In genomic region chr9:41374591-41375481, GRCm38 (mm10) we compare ENCODE assay signal across 14 mouse cellular contexts.
DNase-seq lines count a peak whose midpoint lies in the region; ATAC-seq and TF ChIP-seq lines count a peak whose summit lies in the region.
"Had no signal": no experiment of that assay in that cellular context is flagged by ENCODE, and none has a peak within 500 bp of the region (broad histone marks: within the 10 kb centered on the region; RNA-seq: fewer than 3 reads in every experiment).

No protein-coding gene starts in this region.

- TF ChIP-seq POLR2A in olfactory bulb, adult 2 months (IDR thresholded peaks at IDR 0.05; ENCODE audit: insufficient read depth, low read depth, low read length), result no peak

- DNase-seq in layer of hippocampus, postnatal 10 days (ENCODE audit: low spot score in 2 of 2), result peak; percentile 22 to 24
- no peak for DNase-seq in layer of hippocampus, postnatal 25 days (ENCODE audit: extremely low spot score in 1 of 2, low spot score in 1 of 2)
- peak; percentile 56 for DNase-seq in forebrain, embryonic 11.5 days (ENCODE audit: low spot score)
- DNase-seq in adrenal gland, postnatal 25 days, result no peak
- DNase-seq in kidney, adult 9 months, result no peak
- DNase-seq: adrenal gland, adult 2 months; cerebellum, postnatal 25 days; kidney, adult 8-10 months; thymus, postnatal 4 days had no signal

- peak overlapping the region; percentile 58; the same call in 1 of the 2 replicates for H3K27ac ChIP-seq in forebrain, embryonic 11.5 days (ENCODE audit: low read depth, low read length)
- H3K27ac ChIP-seq in limb, embryonic 13.5 days, result peak overlapping the region; percentile 69
- H3K27ac ChIP-seq in olfactory bulb, adult 2 months (ENCODE audit: insufficient read depth, low read depth, low read length), result peak overlapping the region; percentile 46
- H3K27ac ChIP-seq: liver, embryonic 15.5 days had no signal

- H3K36me3 ChIP-seq in forebrain, embryonic 11.5 days (ENCODE audit: control insufficient read depth, insufficient read depth, low read length), result no peaks in the 10 kb centered on the region
- H3K36me3 ChIP-seq in limb, embryonic 13.5 days, result no peaks in the 10 kb centered on the region
- H3K36me3 ChIP-seq: liver, embryonic 15.5 days had no signal

- H3K9ac ChIP-seq in forebrain, embryonic 11.5 days (ENCODE audit: low read length), result peak overlapping the region; percentile 4; the same call in 1 of the 2 replicates
- H3K9ac ChIP-seq in limb, embryonic 13.5 days, result no peak overlapping the region
- H3K9ac ChIP-seq: liver, embryonic 15.5 days had no signal

- no peak overlapping the region for H3K4me2 ChIP-seq in forebrain, embryonic 11.5 days (ENCODE audit: low read depth, low read length, severe bottlenecking)
- H3K4me2 ChIP-seq in limb, embryonic 13.5 days (replicated peaks), result no peak overlapping the region
- H3K4me2 ChIP-seq: liver, embryonic 15.5 days had no signal

- TF ChIP-seq CTCF in olfactory bulb, adult 2 months (IDR thresholded peaks at IDR 0.05; ENCODE audit: insufficient read depth, low read depth, low read length), result no peak

- no peak overlapping the region for H3K4me3 ChIP-seq in forebrain, embryonic 11.5 days (ENCODE audit: low read depth, low read length)
- no peak overlapping the region for H3K4me3 ChIP-seq in limb, embryonic 13.5 days
- no peak overlapping the region for H3K4me3 ChIP-seq in olfactory bulb, adult 2 months (ENCODE audit: insufficient read depth, low read depth, low read length)
- H3K4me3 ChIP-seq: liver, embryonic 15.5 days had no signal

- 38% methylated on average over 14 of the region's 14 CpGs for WGBS in forebrain, embryonic 11.5 days
- 48% methylated on average over 14 of the region's 14 CpGs for WGBS in limb, embryonic 13.5 days
- 46% methylated on average over 14 of the region's 14 CpGs for WGBS in olfactory bulb, adult 2 months

- no peak for ATAC-seq in forebrain, embryonic 11.5 days (replicated peaks; ENCODE audit: low FRiP score)
- no peak for ATAC-seq in limb, embryonic 13.5 days (ENCODE audit: low FRiP score, low read depth)
- no peak for ATAC-seq in cerebellum, adult (ENCODE audit: insufficient number of reproducible peaks, low FRiP score, low TSS enrichment)

- no peaks in the 10 kb centered on the region for H3K27me3 ChIP-seq in forebrain, embryonic 11.5 days (ENCODE audit: control insufficient read depth, insufficient read depth, low read length)
- H3K27me3 ChIP-seq in limb, embryonic 13.5 days, result no peaks in the 10 kb centered on the region
- H3K27me3 ChIP-seq: CH12.LX had no signal

- peaks cover 30% of the 10 kb centered on the region for H3K4me1 ChIP-seq in forebrain, embryonic 11.5 days (replicated peaks; ENCODE audit: control insufficient read depth, insufficient read depth, low read length)
- H3K4me1 ChIP-seq in limb, embryonic 13.5 days, result peaks cover 46% of the 10 kb centered on the region
- H3K4me1 ChIP-seq in olfactory bulb, adult 2 months (ENCODE audit: control insufficient read depth, insufficient read depth, low read length), result peaks cover 18% of the 10 kb centered on the region
- H3K4me1 ChIP-seq: liver, embryonic 15.5 days had no signal

- no peaks in the 10 kb centered on the region for H3K9me3 ChIP-seq in forebrain, embryonic 11.5 days (ENCODE audit: control insufficient read depth, low read length)
- H3K9me3 ChIP-seq in limb, embryonic 13.5 days, result no peaks in the 10 kb centered on the region
- H3K9me3 ChIP-seq: liver, embryonic 15.5 days had no signal

Comparison
In these comparisons a context has a peak if more than half of its experiments do, and no peak if none do; other contexts are left out.
1. DNase-seq: peak in layer of hippocampus, postnatal 10 days (2 of 2) and forebrain, embryonic 11.5 days (single experiment); none in layer of hippocampus, postnatal 25 days (0 of 2), adrenal gland, postnatal 25 days (single experiment) and kidney, adult 9 months (single experiment).
2. Peak in every context shown above with its lines, with median percentiles within 50 percentile points of each other: H3K27ac ChIP-seq.